9 mouse cellular contexts compared by ENCODE assay signal in the genomic region with DNA sequence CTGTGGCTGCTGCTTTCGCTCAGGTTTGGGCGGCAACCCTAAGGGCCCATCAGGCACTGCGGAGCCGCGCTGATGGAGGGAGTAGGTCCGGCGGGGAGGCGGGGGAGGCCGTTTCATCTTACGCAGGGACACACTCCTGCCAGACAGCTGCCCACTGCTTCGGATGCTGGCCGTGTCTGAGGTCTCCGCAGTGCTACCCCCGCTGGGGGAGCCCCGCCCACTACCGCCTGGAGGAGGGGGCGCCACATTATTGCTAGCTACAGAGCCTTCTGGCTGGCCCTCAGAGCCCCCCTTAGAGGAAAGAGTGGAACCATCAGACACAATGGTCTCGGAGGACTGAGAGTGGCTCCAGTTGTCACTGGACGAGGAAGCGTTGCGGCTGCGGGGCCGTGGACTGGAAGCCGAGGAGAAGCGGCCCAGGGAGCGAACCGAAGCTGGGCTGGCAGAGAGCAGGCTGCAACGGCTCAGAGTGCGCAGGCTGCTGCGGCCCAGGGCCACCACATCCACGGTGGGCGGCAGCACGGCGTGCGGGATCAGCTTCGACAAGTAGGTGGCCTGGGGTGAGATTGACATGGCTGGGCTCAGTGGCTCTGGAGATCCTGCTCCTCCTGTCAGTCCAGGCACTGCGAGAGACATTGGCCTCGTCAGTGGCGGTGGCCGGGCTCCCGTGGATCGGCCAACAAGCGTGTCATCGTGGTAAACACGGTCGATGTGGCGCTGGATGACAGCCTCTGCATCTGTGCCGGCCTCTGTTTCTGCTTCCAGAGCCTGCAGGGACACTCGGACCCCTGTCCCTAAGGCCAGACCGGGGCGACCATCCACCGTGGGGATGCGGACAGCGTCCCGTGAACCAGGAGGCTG. TPM values are rescaled to one million over a fixed set of nuclear protein-coding genes. Genes with fewer than 3 reads are reported as not detected.
DNase-seq lines count a peak whose midpoint lies in the region; ATAC-seq and TF ChIP-seq lines count a peak whose summit lies in the region.
"Had no signal": no experiment of that assay in that cellular context is flagged by ENCODE, and none has a peak within 500 bp of the region (broad histone marks: within the 10 kb centered on the region; RNA-seq: fewer than 3 reads in every experiment).

No protein-coding gene starts in this region.

- peak; percentile 69 for DNase-seq in kidney, postnatal 0 days (ENCODE audit: low spot score)
- DNase-seq in kidney, adult 18-20 months: no peak
- DNase-seq in embryonic facial prominence, embryonic 11.5 days (ENCODE audit: low spot score): peak; percentile 52
- DNase-seq in thymus, postnatal 36 days: no peak
- DNase-seq in left cerebral cortex, postnatal 14 days (ENCODE audit: low spot score in 2 of 2): no peak
- DNase-seq in MN1 (ENCODE audit: low spot score): no peak
- DNase-seq: right cerebral cortex, postnatal 14 days had no signal

- 45% methylated on average over 55 of the region's 55 CpGs for WGBS in kidney, postnatal 0 days
- 26% methylated on average over 55 of the region's 55 CpGs for WGBS in embryonic facial prominence, embryonic 11.5 days
- WGBS in hindbrain, embryonic 16.5 days: 22% methylated on average over 49 of the region's 55 CpGs

- no peak overlapping the region for H3K4me3 ChIP-seq in kidney, postnatal 0 days (replicated peaks; ENCODE audit: low read depth, low read length)
- H3K4me3 ChIP-seq in embryonic facial prominence, embryonic 11.5 days (ENCODE audit: low read depth, low read length): peak overlapping the region; percentile 25
- H3K4me3 ChIP-seq in hindbrain, embryonic 16.5 days (ENCODE audit: low read length): peak overlapping the region; percentile 4
- no peak overlapping the region for H3K4me3 ChIP-seq in myocyte

- peak overlapping the region; percentile 46 for H3K4me2 ChIP-seq in kidney, postnatal 0 days (ENCODE audit: low read length)
- H3K4me2 ChIP-seq in embryonic facial prominence, embryonic 11.5 days (ENCODE audit: low read depth, low read length): peak overlapping the region; percentile 61
- H3K4me2 ChIP-seq in hindbrain, embryonic 16.5 days (ENCODE audit: low read length): peak overlapping the region; percentile 45
- H3K4me2 ChIP-seq in myocyte (ENCODE audit: low read depth): no peak overlapping the region

- H3K9ac ChIP-seq in kidney, postnatal 0 days (ENCODE audit: low read depth, low read length): no peak overlapping the region
- H3K9ac ChIP-seq in embryonic facial prominence, embryonic 11.5 days (replicated peaks; ENCODE audit: low read length): peak overlapping the region; percentile 50
- H3K9ac ChIP-seq in hindbrain, embryonic 16.5 days (ENCODE audit: low read depth, low read length): peak overlapping the region; percentile 57

- TF ChIP-seq POLR2A in myocyte (IDR thresholded peaks at IDR 0.05; ENCODE audit: insufficient read length, low read depth): no peak

- H3K27ac ChIP-seq in kidney, postnatal 0 days: no peak overlapping the region
- no peak overlapping the region for H3K27ac ChIP-seq in embryonic facial prominence, embryonic 11.5 days (replicated peaks; ENCODE audit: low read depth, low read length)
- peak overlapping the region; percentile 24; the same call in 1 of the 2 replicates for H3K27ac ChIP-seq in hindbrain, embryonic 16.5 days (ENCODE audit: low read depth, low read length)

- H3ac ChIP-seq in myocyte (ENCODE audit: control insufficient read depth, insufficient read length): no peak overlapping the region

- no peak for TF ChIP-seq CTCF in kidney, postnatal 0 days (IDR thresholded peaks at IDR 0.05; ENCODE audit: low read depth)

- intact Hi-C loops in left cerebral cortex, postnatal 14 days (cut with DNase I): loop anchor here (5.0 kb wide), 1 partner anchor 49 kb away; no protein-coding TSS in a partner anchor

- no peaks in the 10 kb centered on the region for H3K27me3 ChIP-seq in kidney, postnatal 0 days (ENCODE audit: insufficient read depth, low read length)
- H3K27me3 ChIP-seq in embryonic facial prominence, embryonic 11.5 days (ENCODE audit: control insufficient read depth, insufficient read depth, low read length): peaks cover 6% of the 10 kb centered on the region; the same call in 1 of the 2 replicates
- no peaks in the 10 kb centered on the region; the same call in 1 of the 2 replicates for H3K27me3 ChIP-seq in hindbrain, embryonic 16.5 days (replicated peaks; ENCODE audit: control insufficient read depth, insufficient read depth, low read length)
- no peaks in the 10 kb centered on the region for H3K27me3 ChIP-seq in myocyte (ENCODE audit: control insufficient read depth, insufficient read depth, insufficient read length)

- H3K9me3 ChIP-seq in kidney, postnatal 0 days (replicated peaks; ENCODE audit: low read length): no peaks in the 10 kb centered on the region
- no peaks in the 10 kb centered on the region for H3K9me3 ChIP-seq in embryonic facial prominence, embryonic 11.5 days (replicated peaks; ENCODE audit: control insufficient read depth, low read length)
- H3K9me3 ChIP-seq in hindbrain, embryonic 16.5 days (ENCODE audit: control insufficient read depth, low read length): no peaks in the 10 kb centered on the region

- H3K4me1 ChIP-seq in kidney, postnatal 0 days (replicated peaks; ENCODE audit: insufficient read depth, low read length): peaks cover 18% of the 10 kb centered on the region
- peaks cover 26% of the 10 kb centered on the region for H3K4me1 ChIP-seq in embryonic facial prominence, embryonic 11.5 days (ENCODE audit: control insufficient read depth, insufficient read depth, low read length)
- H3K4me1 ChIP-seq in hindbrain, embryonic 16.5 days (ENCODE audit: control insufficient read depth, insufficient read depth, low read depth, low read length): peaks cover 38% of the 10 kb centered on the region

- no peak for ATAC-seq in kidney, postnatal 0 days (replicated peaks; ENCODE audit: low FRiP score, low read depth)
- ATAC-seq in embryonic facial prominence, embryonic 11.5 days (replicated peaks; ENCODE audit: insufficient number of reproducible peaks, low FRiP score, low TSS enrichment, low read depth): peak; percentile 61
- 0 out of 2 replicates have a peak, but pooled peaks have one; percentile 5 for ATAC-seq in hindbrain, embryonic 16.5 days

- peaks cover 40% of the 10 kb centered on the region for H3K36me3 ChIP-seq in kidney, postnatal 0 days (ENCODE audit: insufficient read depth, low read length)
- no peaks in the 10 kb centered on the region; the same call in 1 of the 2 replicates for H3K36me3 ChIP-seq in embryonic facial prominence, embryonic 11.5 days (replicated peaks; ENCODE audit: control insufficient read depth, insufficient read depth, low read depth, low read length)
- H3K36me3 ChIP-seq in hindbrain, embryonic 16.5 days (ENCODE audit: control insufficient read depth, insufficient read depth, low read length): peaks cover 20% of the 10 kb centered on the region
- H3K36me3 ChIP-seq in myocyte (ENCODE audit: control insufficient read depth, insufficient read depth): peaks cover 22% of the 10 kb centered on the region

- peaks cover 27% of the 10 kb centered on the region for H3K79me2 ChIP-seq in myocyte (ENCODE audit: control insufficient read depth, insufficient read depth)

TF ChIP-seq in myocyte, 11 proteins besides CTCF, POLR2A, EP300 and RAD21:
- TF ChIP-seq REST (IDR thresholded peaks at IDR 0.05; ENCODE audit: insufficient read depth, insufficient read length) (no peak), POLR2AphosphoS2 (IDR thresholded peaks at IDR 0.05; ENCODE audit: insufficient read length, low read depth) (peak; percentile 40)

RNA-seq across cellular contexts. Expression of a gene that starts 34.1 kb away (rescaled TPM):
- 48.9 and 55.9 TPM in 2 replicates for polyA plus RNA-seq in kidney, postnatal 0 days (2015; fragmentation: Nextera tagmentation; extraction: Ambion mirVana)
- 91.1 and 95.3 TPM in 2 replicates for polyA plus RNA-seq in embryonic facial prominence, embryonic 11.5 days (2014; fragmentation: Nextera tagmentation; extraction: Ambion mirVana)
- polyA plus RNA-seq in hindbrain, embryonic 16.5 days (2015; fragmentation: Nextera tagmentation; extraction: Ambion mirVana): 108 and 112 TPM in 2 replicates
- 183 TPM for polyA plus RNA-seq in myocyte (2012; fragmentation: generic; extraction: Trizol)
- total RNA-seq in left cerebral cortex, postnatal 14 days (2021): 100 to 1,000 TPM; 103 to 110 TPM

RNA-seq across cellular contexts. Expression of a gene that starts 34.1 kb away (rescaled TPM):
- polyA plus RNA-seq in kidney, postnatal 0 days (2015; fragmentation: Nextera tagmentation; extraction: Ambion mirVana): 14.5 and 15.6 TPM in 2 replicates
- polyA plus RNA-seq in embryonic facial prominence, embryonic 11.5 days (2014; fragmentation: Nextera tagmentation; extraction: Ambion mirVana): 22.8 and 24.5 TPM in 2 replicates
- polyA plus RNA-seq in hindbrain, embryonic 16.5 days (2015; fragmentation: Nextera tagmentation; extraction: Ambion mirVana): 19.1 and 21.6 TPM in 2 replicates
- 7.8 TPM for polyA plus RNA-seq in myocyte (2012; fragmentation: generic; extraction: Trizol)
- total RNA-seq in left cerebral cortex, postnatal 14 days (2021): 10 to 100 TPM; 35.3 to 35.5 TPM

RNA-seq across cellular contexts. Expression of a gene that starts 37.6 kb away (rescaled TPM):
- 9.8 and 11.3 TPM in 2 replicates for polyA plus RNA-seq in kidney, postnatal 0 days (2015; fragmentation: Nextera tagmentation; extraction: Ambion mirVana)
- 2.4 and 2.5 TPM in 2 replicates for polyA plus RNA-seq in embryonic facial prominence, embryonic 11.5 days (2014; fragmentation: Nextera tagmentation; extraction: Ambion mirVana)
- 7.0 and 10.8 TPM in 2 replicates for polyA plus RNA-seq in hindbrain, embryonic 16.5 days (2015; fragmentation: Nextera tagmentation; extraction: Ambion mirVana)
- polyA plus RNA-seq in myocyte (2012; fragmentation: generic; extraction: Trizol): 25.4 TPM
- total RNA-seq in left cerebral cortex, postnatal 14 days (2021): 10 to 100 TPM; 17.9 to 21.1 TPM

Comparison
In these comparisons a context has a peak if more than half of its experiments do, and no peak if none do; other contexts are left out.
1. DNase-seq: peak in kidney, postnatal 0 days (single experiment) and embryonic facial prominence, embryonic 11.5 days (single experiment); none in kidney, adult 18-20 months (single experiment), thymus, postnatal 36 days (0 of 2), left cerebral cortex, postnatal 14 days (0 of 2) and MN1 (single experiment).
2. H3K4me3 ChIP-seq: peak in embryonic facial prominence, embryonic 11.5 days (single experiment) and hindbrain, embryonic 16.5 days (single experiment); none in kidney, postnatal 0 days (single experiment) and myocyte (single experiment).